Mouse (Mus musculus) forebrain, embryonic 14.5 days (tissue): Measurements from ENCODE around the gene Gm26620. TPM values are rescaled to one million over a fixed set of nuclear protein-coding genes. Genes with fewer than 3 reads are reported as not detected.

Source experiments
- ATAC-seq: fragments of 200-750 bp; cut with Nextera tagmentation; 2 replicates; pipeline ENCODE4 v1.8.0; 2017; ENCODE audit warnings: mild to moderate bottlenecking, moderate library complexity
- DNase-seq: peaks from one replicate; pipeline ENCODE4 v3.0.0-alpha.2; 2015; ENCODE audit warnings: low spot score
- H3K27ac ChIP-seq: fragments of 300-500 bp; sonication (generic); 2 replicates; pipeline ENCODE4 v1.5.1; 2014; ENCODE audit warnings: low read depth, mild to moderate bottlenecking, control low read depth, low read length, moderate library complexity
- H3K27me3 ChIP-seq: fragments of 300-500 bp; sonication (generic); replicated peaks from 2 replicates; pipeline ENCODE4 v1.6.1; 2014; ENCODE audit warnings: low read length, control low read depth, mixed read lengths; ENCODE audit not compliant: control insufficient read depth, insufficient read depth
- H3K36me3 ChIP-seq: fragments of 300-500 bp; sonication (generic); 2 replicates; pipeline ENCODE4 v1.6.1; 2014; ENCODE audit warnings: low read length, control low read depth; ENCODE audit not compliant: control insufficient read depth, insufficient read depth
- H3K4me1 ChIP-seq: fragments of 300-500 bp; sonication (generic); 2 replicates; pipeline ENCODE4 v1.6.1; 2014; ENCODE audit warnings: antibody characterized with exemption, low read length, control low read depth; ENCODE audit not compliant: control insufficient read depth, insufficient read depth
- H3K4me2 ChIP-seq: fragments of 300-500 bp; sonication (generic); 2 replicates; pipeline ENCODE4 v1.6.1; 2014; ENCODE audit warnings: mild to moderate bottlenecking, control low read depth, low read length
- H3K4me3 ChIP-seq: fragments of 300-500 bp; sonication (generic); 2 replicates; pipeline ENCODE4 v1.5.1; 2014; ENCODE audit warnings: low read depth, low read length, control low read depth
- H3K9ac ChIP-seq: fragments of 300-500 bp; sonication (generic); 2 replicates; pipeline ENCODE4 v1.6.1; 2014; ENCODE audit warnings: mild to moderate bottlenecking, low read length, control low read depth, moderate library complexity
- H3K9me3 ChIP-seq: fragments of 300-500 bp; sonication (generic); replicated peaks from 2 replicates; pipeline ENCODE4 v1.6.1; 2016; ENCODE audit warnings: low read length, control low read depth, mixed read lengths; ENCODE audit not compliant: control insufficient read depth
- WGBS: fragments of 180-500 bp; shearing (Covaris S2); extraction: QIAGEN DNeasy Blood & Tissue Kit; methylation state at CpG from one replicate; pipeline ENCODE4 v1.1.7; 2014; 5-methylcytosine and 5-hydroxymethylcytosine counted together
- polyA plus RNA-seq: library from polyadenylated mRNA; unstranded; fragments of >200 nt; fragmentation: Nextera tagmentation; extraction: Ambion mirVana; gene quantifications from 2 replicates; pipeline ENCODE4 v1.2.1, GENCODE M21; 2014

Gene Gm26620
- polyA plus RNA-seq, 1 experiment from 2014 or later, result 0.29 TPM

DNA sequence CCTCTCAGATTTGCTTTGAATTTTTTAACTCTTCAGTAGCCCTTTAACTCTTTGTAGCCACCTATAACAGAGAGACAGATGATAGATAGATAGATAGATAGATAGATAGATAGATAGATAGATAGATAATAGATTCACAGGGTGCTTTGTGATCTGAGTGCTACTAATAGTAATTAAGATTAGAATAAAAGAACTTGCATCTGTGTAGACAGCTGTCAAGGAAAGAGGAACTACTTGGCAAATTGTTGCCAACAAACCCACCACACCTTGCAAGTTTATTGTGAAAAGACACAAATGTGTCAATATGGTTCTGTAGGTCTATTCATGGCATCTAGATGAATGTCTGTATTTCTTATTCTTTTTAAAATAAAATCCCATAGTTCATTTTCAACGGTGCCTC is 49.1 kb downstream of the Gm26620 start:
- H3K27ac ChIP-seq, result no peak overlapping the region
- no peak overlapping the region for H3K9ac ChIP-seq
- H3K4me3 ChIP-seq, result no peak overlapping the region
- 79% methylated on average over 1 of the region's 1 CpGs for WGBS
- ATAC-seq (no peak), DNase-seq (no peak)
- no peaks in the 10 kb centered on the region for H3K9me3 ChIP-seq
- no peaks in the 10 kb centered on the region for H3K4me1 ChIP-seq
- H3K4me2 ChIP-seq, result no peak overlapping the region
- no peaks in the 10 kb centered on the region for H3K27me3 ChIP-seq
- no peaks in the 10 kb centered on the region for H3K36me3 ChIP-seq

DNA sequence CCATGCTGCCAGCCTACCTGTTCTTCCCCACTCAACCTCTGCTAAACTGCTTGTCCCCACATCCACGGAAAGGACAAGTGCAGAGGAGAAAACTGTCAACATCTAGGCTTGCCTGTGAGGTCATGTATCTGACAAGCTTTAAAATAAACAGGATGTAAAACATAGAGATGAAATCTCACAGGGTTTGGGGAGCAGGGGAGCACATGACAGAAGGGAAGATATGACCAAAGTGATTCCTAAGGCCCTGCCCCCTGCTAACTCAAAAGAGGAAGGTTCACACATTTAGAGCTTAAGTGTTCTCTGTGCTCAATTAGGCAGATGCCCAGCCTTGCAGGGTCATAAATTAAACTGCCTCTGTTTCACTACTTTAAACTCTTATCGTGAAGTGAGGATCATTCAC is 49.5 kb downstream of the Gm26620 start:
- DNase-seq, result no peak
- Histone ChIP-seq H3K36me3 (no peaks in the 10 kb centered on the region), H3K27me3 (no peaks in the 10 kb centered on the region), H3K9me3 (no peaks in the 10 kb centered on the region), H3K9ac (no peak overlapping the region), H3K4me1 (no peaks in the 10 kb centered on the region), H3K4me3 (no peak overlapping the region), H3K27ac (no peak overlapping the region), H3K4me2 (no peak overlapping the region)
- WGBS, result 89% methylated on average over 2 of the region's 2 CpGs
- no peak for ATAC-seq

Other genes with a start within 250 kb of the Gm26620 start
- gene Olfml2b, start 240.5 kb upstream of the Gm26620 start, polyA plus RNA-seq, result 9.7 and 10.7 TPM in 2 replicates
- 7.5 and 8.9 TPM in 2 replicates for gene Atf6, start 17.3 kb upstream of the Gm26620 start, polyA plus RNA-seq
- gene Dusp12, start 475 bp downstream of the Gm26620 start, polyA plus RNA-seq, result 36.8 and 39.7 TPM in 2 replicates
- not detected in 2 replicates for gene Fcrlb, start 27.9 kb downstream of the Gm26620 start, polyA plus RNA-seq
- not detected in 2 replicates for gene Fcrla, start 42.5 kb downstream of the Gm26620 start, polyA plus RNA-seq
- gene Fcgr2b, start 91.5 kb downstream of the Gm26620 start, polyA plus RNA-seq, result 0.52 and 1.5 TPM in 2 replicates
- 0.41 and 0.50 TPM in 2 replicates for gene Fcgr4, start 133.9 kb downstream of the Gm26620 start, polyA plus RNA-seq
- gene Fcgr3, start 179.9 kb downstream of the Gm26620 start, polyA plus RNA-seq, result 8.3 and 11.5 TPM in 2 replicates
- gene Cfap126, start 228.9 kb downstream of the Gm26620 start, polyA plus RNA-seq, result 7.2 and 8.8 TPM in 2 replicates